Mouse (Mus musculus): ENCODE measurements around the gene Zfp143. TPM values are rescaled to one million over a fixed set of nuclear protein-coding genes. Genes with fewer than 3 reads are reported as not detected.

Gene Zfp143
- total and polyA plus RNA-seq, 3 experiments: 13.9 to 15.7 TPM; not detected in 1

DNA sequence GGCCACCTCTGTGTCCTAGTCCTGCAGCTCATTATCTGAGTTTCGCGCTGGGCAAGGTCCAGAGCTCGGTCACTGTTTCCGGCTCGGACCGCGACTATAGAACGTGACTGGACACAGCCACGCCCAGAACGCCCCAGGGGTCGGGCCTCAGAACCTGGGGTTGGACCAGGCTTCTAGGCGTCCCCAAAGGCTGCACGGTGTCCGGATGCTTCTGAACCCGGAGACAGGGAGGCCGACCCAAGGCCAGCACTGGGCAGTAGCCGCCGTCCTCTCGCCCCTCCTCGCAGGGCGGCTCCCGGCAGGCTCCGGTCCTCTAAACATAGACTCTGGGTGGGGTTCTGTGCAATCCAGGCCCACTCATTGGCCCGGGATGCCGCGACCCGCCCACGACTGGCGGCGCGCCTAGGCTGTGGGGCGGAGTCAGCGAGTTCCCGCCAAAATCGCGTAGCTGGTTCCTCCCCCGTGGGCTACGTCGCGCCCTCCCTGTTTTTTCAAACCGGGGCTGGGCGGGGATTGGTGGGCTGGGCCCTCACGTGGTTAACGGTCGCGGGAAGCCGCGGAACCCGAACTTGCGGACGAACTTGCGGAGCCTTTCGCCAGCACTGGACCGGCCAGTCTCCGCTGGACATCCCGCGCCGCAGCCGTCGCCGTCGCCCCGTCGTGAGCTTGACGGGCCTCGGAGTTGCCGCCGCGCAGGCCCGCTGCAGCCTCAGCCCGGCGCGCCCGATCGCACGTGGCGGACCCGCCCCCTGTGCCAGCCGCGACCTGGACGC lies 60.7 kb downstream of the Zfp143 start, which contains the start of gene Wee1 (continued):
- TF ChIP-seq MAZ (IDR thresholded peaks at IDR 0.05; ENCODE audit: low read depth, low read length) (no peak), MYB (IDR thresholded peaks at IDR 0.05; ENCODE audit: low read depth, low read length) (no peak), ETS1 (IDR thresholded peaks at IDR 0.05; ENCODE audit: low read depth, low read length) (peak; percentile 46; the same call in 1 of the 2 replicates), EP300 (IDR thresholded peaks at IDR 0.05; ENCODE audit: low read depth in 1 of 2, low read length in 2 of 2) (no peak; a peak in 1 of 4 replicates), ZKSCAN1 (IDR thresholded peaks at IDR 0.05; ENCODE audit: low read depth, low read length) (no peak), CHD1 (IDR thresholded peaks at IDR 0.05; ENCODE audit: low read depth, low read length) (no peak), TBP (IDR thresholded peaks at IDR 0.05; ENCODE audit: low read depth, low read length) (no peak), SIN3A (IDR thresholded peaks at IDR 0.05; ENCODE audit: low read length) (peak; percentile 75), UBTF (IDR thresholded peaks at IDR 0.05; ENCODE audit: borderline replicate concordance, insufficient read depth, low read depth, low read length) (no peak), CTCF (IDR thresholded peaks at IDR 0.05 in 2 of 3, conservative IDR thresholded peaks at IDR 0.05 in 1 of 3; ENCODE audit: control insufficient read depth in 1 of 3, insufficient read depth in 1 of 3, low read depth in 2 of 3, low read length in 3 of 3, poor library complexity in 1 of 3, severe bottlenecking in 1 of 3) (no peak)

DNA sequence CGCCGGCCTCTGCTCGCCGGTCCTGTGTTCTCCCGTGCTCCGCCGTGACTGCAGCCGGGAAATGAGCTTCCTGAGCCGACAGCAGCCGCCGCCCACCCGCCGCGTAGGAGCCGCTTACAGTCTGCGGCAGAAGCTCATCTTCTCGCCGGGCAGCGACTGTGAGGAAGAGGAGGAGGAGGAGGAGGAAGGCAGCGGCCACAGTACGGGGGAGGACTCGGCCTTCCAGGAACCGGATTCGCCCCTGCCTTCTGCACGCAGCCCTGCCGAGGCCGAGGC lies 61.2 kb downstream of the Zfp143 start:
- no peaks in the 10 kb centered on the region for H3K9me3 ChIP-seq (replicated peaks; ENCODE audit: insufficient read depth, low read length)
- peak overlapping the region; percentile 98 for H3K9ac ChIP-seq (ENCODE audit: control insufficient read depth, low read depth, low read length, poor library complexity, severe bottlenecking)
- peaks cover 38% of the 10 kb centered on the region for H3K79me2 ChIP-seq (ENCODE audit: control insufficient read depth, insufficient read depth, low read length, poor library complexity)
- H3K4me3 ChIP-seq (ENCODE audit: control insufficient read depth in 1 of 2, insufficient read depth in 1 of 2, low read depth in 2 of 2, low read length in 2 of 2): peak overlapping the region; percentile 98 to 99
- H3K4me1 ChIP-seq (ENCODE audit: control insufficient read depth in 1 of 2, insufficient read depth in 2 of 2, low read length in 2 of 2): peaks cover 4 to 16% of the 10 kb centered on the region in 2 experiments
- peaks cover 8 to 17% of the 10 kb centered on the region in 2 experiments for H3K36me3 ChIP-seq (ENCODE audit: control insufficient read depth in 1 of 2, insufficient read depth in 2 of 2, low read length in 2 of 2)
- DNase-seq (ENCODE audit: low read depth, low spot score): no peak
- TF ChIP-seq POLR2A (IDR thresholded peaks at IDR 0.05; ENCODE audit: control insufficient read depth in 1 of 2, insufficient read depth in 1 of 2, low read depth in 1 of 2, low read length in 2 of 2, poor library complexity in 1 of 2) (peak in 1 of 2 experiments; percentile 56; a peak in 1 of 4 replicates), MEF2A (IDR thresholded peaks at IDR 0.05; ENCODE audit: extremely low read depth, insufficient replicate concordance, low read depth, low read length, poor library complexity, severe bottlenecking) (no peak), MAX (IDR thresholded peaks at IDR 0.05; ENCODE audit: low read length) (no peak), ZMIZ1 (IDR thresholded peaks at IDR 0.05; ENCODE audit: low read depth, low read length) (no peak)
- no peaks in the 10 kb centered on the region for H3K27me3 ChIP-seq (ENCODE audit: control insufficient read depth in 1 of 2, insufficient read depth in 2 of 2, low read length in 2 of 2)
- H3K27ac ChIP-seq (ENCODE audit: control insufficient read depth, low read depth, low read length): peak overlapping the region; percentile 88

DNA sequence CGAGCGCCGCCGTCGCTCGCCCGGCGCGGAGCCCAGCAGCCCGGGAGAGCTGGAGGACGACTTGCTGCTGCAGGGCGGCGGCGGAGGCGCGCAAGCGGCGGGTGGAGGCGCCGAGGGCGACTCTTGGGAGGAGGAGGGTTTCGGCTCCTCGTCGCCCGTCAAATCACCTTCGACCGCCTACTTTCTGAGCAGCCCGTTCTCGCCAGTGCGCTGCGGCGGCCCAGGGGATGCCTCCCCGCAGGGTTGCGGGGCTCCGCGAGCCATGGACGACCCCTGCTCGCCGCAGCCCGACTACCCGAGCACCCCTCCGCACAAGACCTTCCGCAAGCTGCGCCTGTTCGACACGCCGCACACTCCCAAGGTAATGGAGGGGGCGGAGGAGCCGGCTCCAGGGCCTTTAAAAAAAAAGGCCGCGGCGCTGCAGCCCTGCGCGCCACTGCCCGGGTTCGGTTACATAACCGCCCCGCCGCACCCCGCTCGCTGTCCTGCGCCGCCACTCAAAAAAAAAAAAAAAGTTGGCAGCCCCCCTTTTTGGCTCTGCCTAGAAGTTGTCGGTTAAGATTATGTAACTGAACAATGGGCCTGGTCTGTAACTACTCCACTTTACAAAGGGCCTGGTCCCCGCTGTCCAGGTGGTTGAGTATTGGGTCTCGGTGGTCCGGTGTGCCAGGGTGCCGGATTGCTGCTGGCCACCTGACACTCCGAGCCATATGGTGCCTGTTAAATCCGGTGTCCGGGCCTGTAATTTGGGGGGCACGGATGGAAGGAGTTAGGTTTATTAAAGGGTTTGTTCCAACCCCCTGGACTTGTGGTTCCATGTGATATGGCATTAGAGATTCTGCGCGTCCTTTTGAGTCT lies 61.8 kb downstream of the Zfp143 start:
- Histone ChIP-seq H3K27ac (ENCODE audit: control insufficient read depth, low read depth, low read length) (peak overlapping the region; percentile 88), H3K4me3 (ENCODE audit: control insufficient read depth in 1 of 2, insufficient read depth in 1 of 2, low read depth in 2 of 2, low read length in 2 of 2) (peak overlapping the region; percentile 98 to 99), H3K27me3 (ENCODE audit: control insufficient read depth in 1 of 2, insufficient read depth in 2 of 2, low read length in 2 of 2) (no peaks in the 10 kb centered on the region), H3K4me1 (ENCODE audit: control insufficient read depth in 1 of 2, insufficient read depth in 2 of 2, low read length in 2 of 2) (peaks cover 4 to 16% of the 10 kb centered on the region in 2 experiments), H3K9me3 (replicated peaks; ENCODE audit: insufficient read depth, low read length) (no peaks in the 10 kb centered on the region), H3K9ac (ENCODE audit: control insufficient read depth, low read depth, low read length, poor library complexity, severe bottlenecking) (peak overlapping the region; percentile 98), H3K79me2 (ENCODE audit: control insufficient read depth, insufficient read depth, low read length, poor library complexity) (peaks cover 39% of the 10 kb centered on the region), H3K36me3 (ENCODE audit: control insufficient read depth in 1 of 2, insufficient read depth in 2 of 2, low read length in 2 of 2) (peaks cover 8 to 23% of the 10 kb centered on the region in 2 experiments)
- peak; percentile 75 for DNase-seq (ENCODE audit: low read depth, low spot score)
- TF ChIP-seq MYB (IDR thresholded peaks at IDR 0.05; ENCODE audit: low read depth, low read length) (peak; percentile 83), NELFE (IDR thresholded peaks at IDR 0.05; ENCODE audit: low read depth, low read length) (no peak), ZNF384 (IDR thresholded peaks at IDR 0.05; ENCODE audit: low read depth, low read length) (peak; percentile 94), JUND (IDR thresholded peaks at IDR 0.05; ENCODE audit: low read depth, low read length) (no peak), USF1 (IDR thresholded peaks at IDR 0.05; ENCODE audit: low read depth, low read length) (0 out of 2 replicates have a peak, but pooled peaks have one; percentile 3), SMC3 (IDR thresholded peaks at IDR 0.05; ENCODE audit: low read depth, low read length) (no peak), MAX (IDR thresholded peaks at IDR 0.05; ENCODE audit: low read length) (no peak), SIN3A (IDR thresholded peaks at IDR 0.05; ENCODE audit: low read length) (peak; percentile 73), MAFK (IDR thresholded peaks at IDR 0.05; ENCODE audit: borderline replicate concordance, low read depth, low read length) (no peak), MXI1 (IDR thresholded peaks at IDR 0.05; ENCODE audit: low read depth, low read length) (peak; percentile 61; the same call in 1 of the 2 replicates), POLR2AphosphoS5 (IDR thresholded peaks at IDR 0.05; ENCODE audit: borderline replicate concordance, low read depth, low read length) (no peak), MAZ (IDR thresholded peaks at IDR 0.05; ENCODE audit: low read depth, low read length) (peak; percentile 18; the same call in 1 of the 2 replicates), GABPA (IDR thresholded peaks at IDR 0.05; ENCODE audit: low read depth, low read length) (no peak), ELF1 (IDR thresholded peaks at IDR 0.05; ENCODE audit: low read depth, low read length) (no peak), ETS1 (IDR thresholded peaks at IDR 0.05; ENCODE audit: low read depth, low read length) (no peak), TAL1 (IDR thresholded peaks at IDR 0.05; ENCODE audit: low read length) (no peak), POLR2AphosphoS2 (IDR thresholded peaks at IDR 0.05; ENCODE audit: low read length) (no peak)
